Mouse (Mus musculus) spleen, adult 2 months (tissue): ENCODE results near the gene Galnt14. TPM values are rescaled to one million over a fixed set of nuclear protein-coding genes. Genes with fewer than 3 reads are reported as not detected.

Experiments
- DNase-seq, 2 experiments: peaks; one replicate each; pipeline versions ENCODE4 v3.0.0 to v3.0.0-alpha.2; 2012 to 2021; ENCODE audit warnings: low spot score in 2 of 2, low read depth in 1 of 2
- H3K27ac ChIP-seq: fragments of 200-500 bp; 2 replicates; pipeline ENCODE4 v1.5.1; 2012; ENCODE audit warnings: low read length, inconsistent platforms; ENCODE audit not compliant: insufficient read depth
- H3K27me3 ChIP-seq: fragments of 200-500 bp; 2 replicates; pipeline ENCODE4 v1.6.1; 2012; ENCODE audit warnings: mild to moderate bottlenecking, moderate library complexity, low read length, inconsistent platforms; ENCODE audit not compliant: control insufficient read depth, insufficient read depth
- H3K36me3 ChIP-seq: fragments of 200-500 bp; 2 replicates; pipeline ENCODE4 v1.6.1; 2012; ENCODE audit warnings: mild to moderate bottlenecking, low read length, inconsistent platforms; ENCODE audit not compliant: control insufficient read depth, insufficient read depth
- H3K4me1 ChIP-seq: fragments of 200-500 bp; 2 replicates; pipeline ENCODE4 v1.6.1; 2011; ENCODE audit warnings: inconsistent platforms; ENCODE audit not compliant: control insufficient read depth, insufficient read depth, insufficient read length
- H3K4me3 ChIP-seq: fragments of 200-500 bp; 2 replicates; pipeline ENCODE4 v1.5.1; 2011; ENCODE audit warnings: mild to moderate bottlenecking, inconsistent platforms; ENCODE audit not compliant: insufficient read depth, insufficient read length; ENCODE audit errors: extremely low read depth
- CTCF ChIP-seq: fragments of 200-500 bp; IDR thresholded peaks from 2 replicates; pipeline ENCODE4 v1.5.1; 2011; ENCODE audit warnings: mild to moderate bottlenecking, inconsistent platforms; ENCODE audit not compliant: insufficient read depth, insufficient read length, insufficient replicate concordance; ENCODE audit errors: extremely low read depth
- POLR2A ChIP-seq: fragments of 200-500 bp; IDR thresholded peaks from 2 replicates; pipeline ENCODE4 v1.6.1; 2011; ENCODE audit warnings: low read depth, low read length, inconsistent platforms
- WGBS: fragments of 180-500 bp; shearing (Covaris S2); methylation state at CpG from one replicate; pipeline ENCODE4 v1.1.7; 2018; 5-methylcytosine and 5-hydroxymethylcytosine counted together
- polyA plus RNA-seq: library from polyadenylated mRNA; depleted of rRNA; stranded (reverse); fragments of >200 nt; gene quantifications from 2 replicates; pipeline ENCODE4 v1.2.3, GENCODE M21; 2012; rRNA removed

Galnt14 gene
- polyA plus RNA-seq, 1 experiment = 0.60 TPM

DNA sequence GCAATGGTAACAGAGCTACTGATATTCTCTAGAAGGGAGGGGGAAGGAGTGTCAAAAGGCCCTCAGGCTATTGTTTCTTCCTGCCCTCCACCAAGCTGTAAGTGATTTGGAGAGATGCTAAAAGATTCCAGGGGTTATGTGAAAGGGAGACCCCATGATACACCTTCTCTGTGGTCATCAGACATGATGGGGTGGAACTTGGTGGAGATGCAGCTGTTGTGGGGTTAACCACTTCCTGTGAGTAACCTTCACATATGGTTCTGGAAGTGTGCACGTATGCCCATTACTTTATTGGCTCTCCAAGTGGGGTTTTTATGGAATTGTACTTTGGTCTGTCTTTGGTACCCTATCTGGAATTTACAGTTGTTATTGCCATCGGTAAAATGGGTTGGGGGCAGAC, 253.7 kb downstream of the Galnt14 start:
- Histone ChIP-seq H3K4me3 (no peak overlapping the region), H3K36me3 (no peaks in the 10 kb centered on the region), H3K4me1 (0 out of 2 replicates have a peak, but pooled peaks cover 2% of the 10 kb centered on the region), H3K27ac (no peak overlapping the region), H3K27me3 (no peaks in the 10 kb centered on the region)
- TF ChIP-seq POLR2A (no peak), CTCF (no peak)
- no peak for DNase-seq
- WGBS = 46% methylated on average over 2 of the region's 2 CpGs

DNA sequence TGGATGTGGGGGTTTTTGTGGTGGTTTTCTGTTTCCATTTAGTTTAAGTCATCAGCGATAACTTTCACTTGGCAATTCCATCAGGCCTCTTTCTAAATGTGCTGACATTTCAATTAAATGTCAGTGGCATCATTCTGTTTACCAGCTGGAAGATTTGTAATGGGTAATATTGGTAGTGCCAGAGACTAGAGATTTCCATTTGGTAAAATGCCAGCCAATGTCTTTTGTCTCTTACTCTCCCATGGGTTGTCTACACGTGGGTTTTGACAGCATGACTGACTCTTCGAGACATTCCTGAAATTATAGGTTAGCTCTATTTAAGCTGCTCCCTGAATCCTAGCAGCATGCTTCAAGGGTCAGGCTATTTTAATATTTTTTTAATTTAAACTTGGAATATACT, 256.6 kb downstream of the Galnt14 start:
- H3K4me1 ChIP-seq = 0 out of 2 replicates have a peak, but pooled peaks cover 2% of the 10 kb centered on the region
- no peaks in the 10 kb centered on the region for H3K36me3 ChIP-seq
- no peaks in the 10 kb centered on the region for H3K27me3 ChIP-seq
- no peak for TF ChIP-seq POLR2A
- TF ChIP-seq CTCF = no peak
- H3K27ac ChIP-seq = no peak overlapping the region
- H3K4me3 ChIP-seq = no peak overlapping the region
- DNase-seq = no peak
- 81% methylated on average over 3 of the region's 3 CpGs for WGBS

DNA sequence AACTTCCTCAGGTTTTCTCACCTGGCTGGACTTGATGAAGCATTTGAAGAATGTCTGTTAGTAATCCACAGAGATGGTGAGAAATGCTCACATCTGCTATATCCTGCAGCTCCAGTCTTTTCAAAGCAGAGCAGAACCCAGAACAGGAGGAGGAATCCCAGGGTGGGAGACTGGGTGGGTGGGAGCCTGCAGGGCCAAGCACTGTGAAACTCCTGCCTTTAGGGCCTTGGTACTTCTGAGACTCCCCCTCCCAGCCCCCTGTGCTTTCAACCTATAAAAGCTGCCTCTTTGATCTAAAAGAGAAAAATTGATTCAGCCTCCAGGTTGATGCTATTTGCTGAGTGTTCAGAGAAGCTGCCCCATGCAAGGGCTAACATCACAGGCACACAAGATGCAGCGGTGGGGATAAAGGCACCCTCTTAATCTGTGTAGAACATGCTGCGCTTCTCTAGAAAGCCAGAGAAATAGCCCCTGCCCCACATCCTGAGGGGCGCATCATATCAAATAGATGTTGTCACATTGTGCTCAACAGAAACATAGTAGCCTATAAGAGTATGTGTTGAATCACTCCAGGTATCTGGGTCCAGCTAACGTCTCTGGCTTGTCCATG, 258.0 kb downstream of the Galnt14 start:
- 88% methylated on average over 4 of the region's 4 CpGs for WGBS
- TF ChIP-seq POLR2A = no peak
- no peak for TF ChIP-seq CTCF
- 0 out of 2 replicates have a peak, but pooled peaks cover 2% of the 10 kb centered on the region for H3K4me1 ChIP-seq

DNA sequence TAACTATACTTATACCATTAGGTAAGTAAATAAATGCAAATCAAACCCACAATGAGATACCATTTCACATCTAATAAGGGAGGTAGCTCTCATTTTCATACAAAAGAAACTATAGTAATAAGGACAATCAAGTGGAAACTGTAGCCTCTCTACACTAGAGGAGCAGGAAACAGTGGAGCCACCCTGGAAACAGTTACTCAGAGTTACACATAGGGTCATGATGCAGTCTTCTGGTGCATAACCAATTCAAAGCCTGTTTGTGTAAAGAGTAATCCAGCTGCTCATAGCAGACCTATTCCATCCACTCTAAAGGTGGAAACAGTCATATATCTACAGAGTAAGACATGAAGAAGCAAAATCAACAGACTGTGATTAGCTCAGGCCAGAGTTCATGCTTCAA, 261.1 kb downstream of the Galnt14 start:
- DNase-seq = no peak
- Histone ChIP-seq H3K4me1 (no peaks in the 10 kb centered on the region), H3K27ac (no peak overlapping the region), H3K27me3 (no peaks in the 10 kb centered on the region), H3K4me3 (no peak overlapping the region), H3K36me3 (no peaks in the 10 kb centered on the region)
- TF ChIP-seq CTCF (no peak), POLR2A (no peak)

More for the DNA sequence above, 258.0 kb downstream of the Galnt14 start:
- Histone ChIP-seq H3K4me3 (no peak overlapping the region), H3K27ac (no peak overlapping the region), H3K36me3 (no peaks in the 10 kb centered on the region), H3K27me3 (no peaks in the 10 kb centered on the region)
- no peak for DNase-seq

Other genes with a start within 250 kb of the Galnt14 start
- gene Ehd3, start 93.7 kb upstream of the Galnt14 start, polyA plus RNA-seq = 12.5 and 20.3 TPM in 2 replicates
- gene Xdh, start 239.7 kb upstream of the Galnt14 start, polyA plus RNA-seq = 15.6 and 18.5 TPM in 2 replicates